Mouse (Mus musculus) heart, postnatal 10 days (tissue): ENCODE data around the gene Smndc1. TPM values are rescaled to one million over a fixed set of nuclear protein-coding genes. Genes with fewer than 3 reads are reported as not detected.

ENCODE experiments used
- DNase-seq, 2 experiments: peaks; one replicate each; pipeline ENCODE4 v3.0.0; 2021
- intact Hi-C: fragments of 180-260 bp; cut with DNase I; formaldehyde crosslinking; loops from one replicate; pipeline ENCODE4 v1.15.1; 2025
- total RNA-seq, 2 experiments: library from RNA; stranded (reverse); gene quantifications; 2 replicates each; pipeline ENCODE4 v1.2.3; 2021

Gene Smndc1
- total RNA-seq, 2 experiments from 2014 or later = 37.3 to 39.5 TPM

- DNase-seq = no peak
- intact Hi-C loops = no loop called here
Measured at GRCm38 (mm10) chr19:53354271-53355000, 35.9 kb downstream of the Smndc1 start.

GRCm38 (mm10) chr19:53353864-53354263 is 36.5 kb downstream of the Smndc1 start:
- no peak for DNase-seq

DNA sequence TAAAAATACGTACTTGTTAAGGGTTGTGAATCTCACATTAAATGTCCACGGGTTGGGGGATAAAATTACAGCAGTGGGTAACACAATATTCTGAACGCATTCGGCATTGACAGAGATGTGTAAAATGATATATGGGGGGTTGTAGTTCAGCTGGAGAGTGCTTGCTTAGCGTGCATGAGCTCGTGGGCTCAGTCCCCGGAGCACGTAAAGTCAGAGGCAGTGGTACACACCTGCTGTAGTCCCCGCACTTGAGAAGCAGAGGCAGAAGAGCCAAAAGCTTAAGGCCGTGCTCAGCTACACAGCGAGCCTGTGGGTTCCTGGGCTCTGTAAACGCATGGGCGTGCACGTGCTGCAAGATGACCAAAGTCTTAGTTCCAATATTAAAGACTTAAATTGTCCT is 44.6 kb downstream of the Smndc1 start:
- DNase-seq = no peak
- intact Hi-C loops = no loop called here

More at GRCm38 (mm10) chr19:53353864-53354263, 36.5 kb downstream of the Smndc1 start:
- intact Hi-C loops = no loop called here

DNA sequence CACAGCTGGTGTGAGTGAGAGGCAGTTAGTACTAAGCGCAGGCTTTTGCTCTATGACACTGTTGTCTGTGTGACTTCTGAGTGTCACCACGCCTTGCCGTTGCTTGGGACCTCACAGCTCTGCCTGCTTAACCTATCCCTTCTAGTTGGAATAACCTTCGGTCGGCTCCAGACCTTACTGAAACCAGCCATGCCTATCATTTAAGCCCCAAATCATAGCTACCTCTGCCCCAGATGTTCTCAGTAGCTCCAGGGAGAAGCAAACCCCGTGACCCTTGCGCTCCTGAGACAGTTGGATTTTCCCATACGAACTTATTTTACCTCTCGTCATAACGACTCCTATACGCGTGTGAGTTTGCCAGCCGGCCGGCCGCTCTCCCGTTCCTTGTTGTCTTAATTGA is 46.3 kb downstream of the Smndc1 start:
- no peak for DNase-seq
- intact Hi-C loops = no loop called here

GRCm38 (mm10) chr19:53343174-53343881 is 47.0 kb downstream of the Smndc1 start:
- no peak for DNase-seq

DNA sequence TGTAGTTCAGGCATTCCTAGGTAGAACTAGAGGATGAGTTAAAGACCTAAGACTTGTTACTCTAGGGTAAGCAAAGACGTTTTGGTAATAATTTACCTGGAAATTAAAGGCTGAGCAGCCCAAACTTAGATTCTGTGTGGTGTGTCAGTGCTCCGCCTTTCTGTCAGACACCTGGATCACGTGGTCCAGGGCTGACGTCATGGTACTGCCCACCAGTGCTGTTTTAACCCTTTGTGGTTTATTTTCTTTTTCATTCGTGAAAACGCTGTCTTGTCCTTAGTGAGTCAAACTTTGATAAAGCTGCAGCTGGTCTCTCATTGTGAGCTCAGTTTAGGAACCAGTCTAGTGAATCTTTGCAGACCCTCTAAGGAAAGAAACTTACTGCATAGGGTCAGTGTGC is 50.0 kb downstream of the Smndc1 start:
- intact Hi-C loops = no loop called here
- DNase-seq = peak in 1 of 2 experiments; percentile 30

More at GRCm38 (mm10) chr19:53343174-53343881, 47.0 kb downstream of the Smndc1 start:
- intact Hi-C loops = no loop called here

- intact Hi-C loops = no loop called here
- no peak for DNase-seq
Measured at GRCm38 (mm10) chr19:53335241-53335640, 55.1 kb downstream of the Smndc1 start.

DNA sequence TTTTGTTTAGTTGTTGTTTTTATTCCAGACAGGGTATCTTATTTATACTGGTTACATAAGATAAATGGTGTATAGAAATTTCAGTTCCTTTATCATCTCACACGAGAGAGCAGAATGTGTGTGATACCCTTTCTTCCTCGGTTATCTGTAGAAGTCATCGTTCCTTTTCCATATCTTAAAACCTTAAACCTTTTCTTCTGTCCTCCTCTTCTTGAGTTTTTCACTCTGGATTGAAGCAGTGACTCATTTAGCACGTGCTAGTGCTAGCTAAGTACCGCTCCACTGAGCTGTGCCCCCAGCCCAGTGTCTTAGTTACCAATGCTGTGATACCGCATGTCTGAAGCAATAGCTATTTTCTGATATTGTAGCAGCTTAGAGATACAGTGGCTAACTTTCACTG is 56.6 kb downstream of the Smndc1 start:
- intact Hi-C loops = loop anchor here (5.0 kb wide), 1 partner anchor 34 kb away; no protein-coding TSS in a partner anchor
- no peak for DNase-seq

- intact Hi-C loops = loop anchor here (5.0 kb wide), 1 partner anchor 35 kb away; no protein-coding TSS in a partner anchor
- no peak for DNase-seq
Measured at GRCm38 (mm10) chr19:53331882-53332500, 58.4 kb downstream of the Smndc1 start.

GRCm38 (mm10) chr19:53329992-53330381 is 60.4 kb downstream of the Smndc1 start:
- peak; percentile 77 to 84 for DNase-seq
- intact Hi-C loops = loop anchor here (1.0 to 5.0 kb wide), 2 partner anchors 37 to 82 kb away; no protein-coding TSS in a partner anchor

Other genes starting within 250 kb of the Smndc1 start
- gene Mxi1, start 80.1 kb downstream of the Smndc1 start, total RNA-seq = 10 to 100 TPM; 36.3 to 39.9 TPM
- not detected for gene Gm10197, start 18.8 kb downstream of the Smndc1 start, total RNA-seq
- gene Dusp5, start 138.5 kb upstream of the Smndc1 start, total RNA-seq = 10 to 100 TPM; 10.3 to 14.2 TPM
- 100 to 1,000 TPM in 1 of 2 experiments, 10 to 100 TPM in 1; 81.9 to 104 TPM for gene Nutf2-ps1, start 198.5 kb upstream of the Smndc1 start, total RNA-seq
- gene Smc3, start 209.8 kb upstream of the Smndc1 start, total RNA-seq = 10 to 100 TPM; 26.3 to 29.6 TPM